Mouse (Mus musculus): ENCODE measurements around the gene Slc6a12. TPM values are rescaled to one million over a fixed set of nuclear protein-coding genes. Genes with fewer than 3 reads are reported as not detected.

Gene Slc6a12
- polyA plus RNA-seq, 1 experiment, result 1.9 TPM

DNA sequence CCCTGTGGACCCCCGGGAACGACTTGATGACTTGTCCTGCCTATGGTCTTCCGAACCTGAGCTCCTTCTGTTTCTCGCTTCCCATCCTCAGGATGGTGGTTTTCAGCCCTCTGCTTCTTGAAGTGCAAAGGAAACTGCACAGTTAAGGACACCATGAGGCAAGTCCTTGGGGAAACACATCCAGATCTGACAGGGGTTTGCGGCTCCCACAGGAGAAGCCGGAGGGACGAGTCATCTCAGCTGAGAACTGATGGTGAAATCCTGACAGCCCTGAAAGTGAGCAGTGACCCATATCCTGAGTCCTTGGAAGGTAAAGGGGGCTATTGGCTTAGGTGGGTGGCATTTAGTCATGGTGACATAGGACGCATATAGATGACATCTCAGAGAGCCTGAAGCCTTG is 37.7 kb downstream of the Slc6a12 start:
- Histone ChIP-seq H3K4me1 (ENCODE audit: control insufficient read depth, insufficient read depth, insufficient read length) (no peaks in the 10 kb centered on the region), H3K27ac (ENCODE audit: insufficient read depth, low read length) (no peak overlapping the region), H3K4me3 (ENCODE audit: extremely low read depth, insufficient read depth, insufficient read length) (no peak overlapping the region), H3K27me3 (ENCODE audit: control insufficient read depth, insufficient read depth, low read length) (no peaks in the 10 kb centered on the region), H3K36me3 (ENCODE audit: control insufficient read depth, insufficient read depth, low read length) (no peaks in the 10 kb centered on the region)
- TF ChIP-seq POLR2A (IDR thresholded peaks at IDR 0.05; ENCODE audit: low read depth, low read length) (no peak), CTCF (IDR thresholded peaks at IDR 0.05; ENCODE audit: extremely low read depth, insufficient read depth, insufficient read length, insufficient replicate concordance) (no peak)
- no peak for DNase-seq (ENCODE audit: low read depth in 1 of 2, low spot score in 2 of 2)
- 89% methylated on average over 8 of the region's 8 CpGs for WGBS

DNA sequence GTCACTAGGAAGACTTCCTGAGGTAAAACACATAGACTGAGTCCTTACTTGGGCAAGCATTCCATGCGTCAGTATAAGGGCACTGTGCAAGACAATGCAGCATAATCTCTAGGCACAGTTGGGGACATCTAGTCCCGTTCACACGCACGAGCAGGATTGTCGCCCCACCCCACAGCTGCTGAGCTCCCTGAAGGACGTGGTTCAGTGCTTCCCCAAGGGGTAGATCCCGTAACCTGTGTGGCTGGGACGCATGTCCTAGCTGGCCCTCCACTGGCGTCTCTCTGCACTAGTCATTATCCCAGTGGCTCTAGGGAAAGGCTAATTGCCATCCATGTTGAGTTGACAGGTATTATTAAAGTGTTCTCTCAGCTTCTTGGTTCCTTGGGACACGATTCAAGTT is 39.2 kb downstream of the Slc6a12 start:
- no peak overlapping the region for H3K4me3 ChIP-seq (ENCODE audit: extremely low read depth, insufficient read depth, insufficient read length)
- no peak for DNase-seq (ENCODE audit: low read depth in 1 of 2, low spot score in 2 of 2)
- 70% methylated on average over 10 of the region's 10 CpGs for WGBS
- no peaks in the 10 kb centered on the region for H3K36me3 ChIP-seq (ENCODE audit: control insufficient read depth, insufficient read depth, low read length)
- H3K4me1 ChIP-seq (ENCODE audit: control insufficient read depth, insufficient read depth, insufficient read length), result no peaks in the 10 kb centered on the region
- H3K27me3 ChIP-seq (ENCODE audit: control insufficient read depth, insufficient read depth, low read length), result no peaks in the 10 kb centered on the region
- no peak overlapping the region for H3K27ac ChIP-seq (ENCODE audit: insufficient read depth, low read length)
- TF ChIP-seq CTCF (IDR thresholded peaks at IDR 0.05; ENCODE audit: extremely low read depth, insufficient read depth, insufficient read length, insufficient replicate concordance) (no peak), POLR2A (IDR thresholded peaks at IDR 0.05; ENCODE audit: low read depth, low read length) (no peak)

DNA sequence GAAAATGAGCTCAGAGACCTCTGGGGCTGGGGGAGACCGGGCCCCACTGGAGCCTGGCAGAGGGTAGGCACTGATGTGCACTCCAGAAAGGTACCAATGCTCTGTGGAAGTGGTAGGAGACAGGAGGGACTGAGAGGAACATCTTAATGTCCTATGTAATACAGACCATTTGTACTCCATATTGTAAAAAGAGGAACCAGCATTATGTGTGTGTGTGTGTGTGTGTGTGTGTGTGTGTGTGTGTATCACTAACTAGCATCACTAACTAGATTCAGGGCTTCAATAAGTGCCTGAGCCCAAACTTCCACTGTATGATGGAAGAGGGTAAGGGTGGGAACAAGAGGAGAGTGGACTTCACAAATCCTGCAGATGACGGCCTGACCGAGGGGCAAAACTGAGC is 42.5 kb downstream of the Slc6a12 start:
- no peaks in the 10 kb centered on the region for H3K27me3 ChIP-seq (ENCODE audit: control insufficient read depth, insufficient read depth, low read length)

DNA sequence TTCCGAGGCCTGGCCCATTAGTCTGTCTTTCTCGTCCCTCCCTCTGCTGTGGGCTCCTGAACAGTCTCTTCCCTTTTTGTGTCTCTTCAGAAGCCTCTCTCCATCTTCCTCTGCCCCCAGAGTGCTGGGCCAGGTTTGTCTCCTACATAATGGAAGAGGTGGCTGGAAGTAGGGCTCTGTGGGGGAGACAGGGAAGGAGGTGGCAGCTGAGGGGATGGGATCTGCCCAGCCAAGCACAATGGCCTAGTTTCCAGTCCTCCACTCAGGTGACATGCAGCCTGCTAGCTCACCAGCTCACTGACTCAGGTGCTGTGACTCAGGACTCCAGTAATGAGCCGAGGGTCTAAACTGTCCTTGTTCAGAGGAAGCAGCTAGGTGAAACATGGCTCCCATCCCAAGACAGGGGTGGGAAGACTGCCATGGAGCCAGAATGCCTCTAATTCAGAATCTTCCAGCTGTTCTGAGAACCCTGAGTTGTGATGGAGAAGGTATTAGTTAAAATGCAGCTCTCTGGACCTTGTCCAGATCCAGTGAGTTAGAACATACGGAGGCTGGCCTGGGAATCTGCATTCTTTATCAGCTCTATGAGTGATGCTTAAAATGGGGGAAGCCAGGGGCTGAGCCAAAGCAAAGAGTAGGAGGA is 49.9 kb downstream of the Slc6a12 start:
- WGBS, result 83% methylated on average over 4 of the region's 4 CpGs
- TF ChIP-seq POLR2A (IDR thresholded peaks at IDR 0.05; ENCODE audit: low read depth, low read length), result no peak
- no peak for TF ChIP-seq CTCF (IDR thresholded peaks at IDR 0.05; ENCODE audit: extremely low read depth, insufficient read depth, insufficient read length, insufficient replicate concordance)

More for the DNA sequence above, 42.5 kb downstream of the Slc6a12 start:
- 80% methylated on average over 3 of the region's 3 CpGs for WGBS
- Histone ChIP-seq H3K36me3 (ENCODE audit: control insufficient read depth, insufficient read depth, low read length) (no peaks in the 10 kb centered on the region), H3K27ac (ENCODE audit: insufficient read depth, low read length) (no peak overlapping the region), H3K4me3 (ENCODE audit: extremely low read depth, insufficient read depth, insufficient read length) (no peak overlapping the region), H3K4me1 (ENCODE audit: control insufficient read depth, insufficient read depth, insufficient read length) (no peaks in the 10 kb centered on the region)
- no peak for TF ChIP-seq POLR2A (IDR thresholded peaks at IDR 0.05; ENCODE audit: low read depth, low read length)
- TF ChIP-seq CTCF (IDR thresholded peaks at IDR 0.05; ENCODE audit: extremely low read depth, insufficient read depth, insufficient read length, insufficient replicate concordance), result no peak
- DNase-seq (ENCODE audit: low read depth in 1 of 2, low spot score in 2 of 2), result no peak

DNA sequence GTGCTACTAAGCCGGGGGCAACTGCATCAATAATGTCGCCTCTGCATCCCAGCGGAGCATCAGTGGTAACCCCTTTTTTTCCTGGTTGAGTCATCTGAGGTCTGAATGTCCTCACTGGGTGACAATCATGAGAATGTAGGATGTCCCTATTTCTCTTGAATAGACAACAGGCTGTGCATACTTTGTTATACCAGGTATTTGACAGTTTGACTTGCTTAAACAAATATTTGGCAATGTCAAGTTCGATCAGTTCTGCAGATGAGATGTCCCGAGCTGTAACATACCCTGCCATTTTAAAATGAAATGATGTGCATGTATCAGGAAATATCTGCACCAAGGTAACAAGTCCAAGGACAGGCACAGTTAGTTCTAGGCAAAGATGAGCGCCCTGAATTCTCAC is 58.3 kb downstream of the Slc6a12 start:
- DNase-seq (ENCODE audit: low read depth in 1 of 2, low spot score in 2 of 2), result no peak
- Histone ChIP-seq H3K36me3 (ENCODE audit: control insufficient read depth, insufficient read depth, low read length) (no peaks in the 10 kb centered on the region), H3K27me3 (ENCODE audit: control insufficient read depth, insufficient read depth, low read length) (no peaks in the 10 kb centered on the region), H3K4me3 (ENCODE audit: extremely low read depth, insufficient read depth, insufficient read length) (no peak overlapping the region), H3K27ac (ENCODE audit: insufficient read depth, low read length) (no peak overlapping the region), H3K4me1 (ENCODE audit: control insufficient read depth, insufficient read depth, insufficient read length) (no peaks in the 10 kb centered on the region)
- WGBS, result 90% methylated on average over 6 of the region's 6 CpGs
- TF ChIP-seq CTCF (IDR thresholded peaks at IDR 0.05; ENCODE audit: extremely low read depth, insufficient read depth, insufficient read length, insufficient replicate concordance) (no peak), POLR2A (IDR thresholded peaks at IDR 0.05; ENCODE audit: low read depth, low read length) (no peak)

More for the DNA sequence above, 49.9 kb downstream of the Slc6a12 start:
- Histone ChIP-seq H3K4me1 (ENCODE audit: control insufficient read depth, insufficient read depth, insufficient read length) (no peaks in the 10 kb centered on the region), H3K36me3 (ENCODE audit: control insufficient read depth, insufficient read depth, low read length) (no peaks in the 10 kb centered on the region), H3K27me3 (ENCODE audit: control insufficient read depth, insufficient read depth, low read length) (no peaks in the 10 kb centered on the region), H3K27ac (ENCODE audit: insufficient read depth, low read length) (no peak overlapping the region), H3K4me3 (ENCODE audit: extremely low read depth, insufficient read depth, insufficient read length) (no peak overlapping the region)
- no peak for DNase-seq (ENCODE audit: low read depth in 1 of 2, low spot score in 2 of 2)

DNA sequence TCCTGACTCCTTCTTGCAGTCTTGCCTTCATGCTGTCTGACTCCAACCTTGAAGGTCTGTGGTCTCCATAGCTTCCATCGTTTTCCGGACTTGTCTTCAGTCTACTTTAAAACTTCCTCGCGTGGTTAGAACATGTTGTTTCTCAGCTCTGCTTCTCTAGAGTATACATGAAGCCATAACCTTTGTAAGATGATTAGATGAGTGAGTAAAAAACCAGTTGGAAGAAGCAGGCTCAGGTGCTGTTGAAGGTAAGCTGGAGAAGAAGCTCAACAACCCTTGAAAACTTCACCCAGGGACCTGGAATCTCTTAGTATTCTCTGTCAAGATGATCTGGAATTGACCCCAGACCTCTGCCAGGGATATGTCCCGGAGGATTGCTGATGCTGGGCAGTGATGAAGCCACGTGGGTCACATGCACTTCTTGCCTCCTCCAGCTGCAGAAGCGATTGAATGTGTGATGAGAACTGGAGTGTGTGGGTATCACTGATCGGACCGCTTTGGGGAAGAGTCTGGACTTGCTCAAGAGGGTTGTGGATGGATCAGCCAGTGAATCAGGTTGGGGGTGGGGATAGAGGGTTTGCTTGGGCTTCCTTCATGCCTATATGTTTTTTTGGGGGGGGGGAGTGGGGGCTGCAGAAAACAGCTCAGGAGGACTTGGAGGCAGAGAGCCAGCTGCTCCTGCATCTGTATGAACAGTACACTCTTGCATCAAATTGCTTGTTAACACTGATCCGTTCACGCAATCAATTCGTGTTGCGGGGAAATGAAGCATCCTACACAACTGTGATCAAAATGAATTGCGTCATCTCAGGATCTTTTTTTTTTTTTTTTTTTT is 59.2 kb downstream of the Slc6a12 start:
- WGBS, result 90% methylated on average over 14 of the region's 14 CpGs
- DNase-seq (ENCODE audit: low read depth in 1 of 2, low spot score in 2 of 2), result no peak
- no peaks in the 10 kb centered on the region for H3K4me1 ChIP-seq (ENCODE audit: control insufficient read depth, insufficient read depth, insufficient read length)

More for the DNA sequence above, 59.2 kb downstream of the Slc6a12 start:
- H3K4me3 ChIP-seq (ENCODE audit: extremely low read depth, insufficient read depth, insufficient read length), result no peak overlapping the region
- no peak overlapping the region for H3K27ac ChIP-seq (ENCODE audit: insufficient read depth, low read length)
- no peaks in the 10 kb centered on the region for H3K36me3 ChIP-seq (ENCODE audit: control insufficient read depth, insufficient read depth, low read length)
- TF ChIP-seq CTCF (IDR thresholded peaks at IDR 0.05; ENCODE audit: extremely low read depth, insufficient read depth, insufficient read length, insufficient replicate concordance) (no peak), POLR2A (IDR thresholded peaks at IDR 0.05; ENCODE audit: low read depth, low read length) (no peak)
- H3K27me3 ChIP-seq (ENCODE audit: control insufficient read depth, insufficient read depth, low read length), result no peaks in the 10 kb centered on the region
